Mouse (Mus musculus): ENCODE data around the gene Dennd6a. TPM values are rescaled to one million over a fixed set of nuclear protein-coding genes. Genes with fewer than 3 reads are reported as not detected.
"Not testable (repeated sequence)": the region's sequence is repeated elsewhere in the genome, so short reads cannot be mapped to it uniquely, and the experiment has no call there.

Gene Dennd6a
- polyA plus RNA-seq, 1 experiment from 2014 or later: 27.9 TPM

DNA sequence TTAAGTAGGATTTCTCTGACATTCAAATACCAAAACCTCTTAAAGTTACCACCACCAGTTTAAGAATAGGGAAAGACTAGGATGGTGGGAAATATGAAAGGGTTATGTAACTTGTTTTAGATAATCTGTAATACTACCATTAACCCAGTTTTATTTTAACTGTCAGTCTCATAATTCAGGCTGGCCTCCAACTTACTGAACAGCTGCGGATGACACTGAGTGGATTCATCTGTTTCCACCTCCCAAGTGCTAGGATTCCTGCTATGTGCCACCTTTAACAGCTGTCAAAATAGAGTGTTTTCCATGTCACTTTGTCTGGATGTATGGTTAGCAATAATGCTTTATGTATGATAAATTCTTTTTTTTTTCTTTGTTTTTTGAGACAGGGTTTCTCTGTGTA is 86.6 kb downstream of the Dennd6a start:
- H3K36me3 ChIP-seq: peaks cover 44% of the 10 kb centered on the region
- WGBS: 100% methylated on average over 1 of the region's 1 CpGs

GRCm38 (mm10) chr14:26662016-26662415 is 88.4 kb downstream of the Dennd6a start:
- H3K36me3 ChIP-seq: peaks cover 45% of the 10 kb centered on the region
- no peaks in the 10 kb centered on the region for H3K27me3 ChIP-seq
- H3K9ac ChIP-seq (replicated peaks): no peak overlapping the region
- peaks cover 15% of the 10 kb centered on the region for H3K4me1 ChIP-seq
- no peak for ATAC-seq (ENCODE audit: low FRiP score, low read depth)
- no peaks in the 10 kb centered on the region for H3K9me3 ChIP-seq
- WGBS: 97% methylated on average over 3 of the region's 3 CpGs
- H3K27ac ChIP-seq (replicated peaks): no peak overlapping the region
- H3K4me3 ChIP-seq: no peak overlapping the region
- H3K4me2 ChIP-seq (replicated peaks): no peak overlapping the region

More for the DNA sequence above, 86.6 kb downstream of the Dennd6a start:
- Histone ChIP-seq H3K27me3 (no peaks in the 10 kb centered on the region), H3K4me2 (replicated peaks) (no peak overlapping the region), H3K4me3 (no peak overlapping the region), H3K27ac (replicated peaks) (no peak overlapping the region), H3K4me1 (no peaks in the 10 kb centered on the region), H3K9ac (replicated peaks) (no peak overlapping the region), H3K9me3 (no peaks in the 10 kb centered on the region)
- no peak for ATAC-seq (ENCODE audit: low FRiP score, low read depth)

DNA sequence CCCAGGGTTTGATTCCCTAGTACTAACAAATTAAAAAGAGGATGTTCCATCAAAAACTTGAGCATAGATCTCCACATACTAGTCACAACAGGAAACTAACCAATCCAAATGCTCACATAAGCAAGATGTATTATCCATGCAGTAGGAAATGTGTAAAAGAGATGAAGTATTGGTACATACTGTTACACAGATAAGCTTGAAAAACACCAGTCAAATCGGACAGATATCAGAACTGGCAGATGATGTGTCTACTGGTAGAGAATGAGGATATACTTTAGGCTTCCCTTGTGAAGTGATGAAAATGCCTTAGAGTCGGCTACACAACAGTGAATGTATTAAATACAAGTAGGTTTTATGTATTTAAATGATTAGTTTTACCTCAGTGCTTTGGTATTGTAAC is 88.8 kb downstream of the Dennd6a start:
- no peak for ATAC-seq (ENCODE audit: low FRiP score, low read depth)
- no peak overlapping the region for H3K9ac ChIP-seq (replicated peaks)
- no peaks in the 10 kb centered on the region for H3K27me3 ChIP-seq
- no peak overlapping the region for H3K4me3 ChIP-seq
- 79% methylated on average over 2 of the region's 2 CpGs for WGBS
- no peak overlapping the region for H3K27ac ChIP-seq (replicated peaks)
- H3K4me2 ChIP-seq (replicated peaks): no peak overlapping the region
- peaks cover 41% of the 10 kb centered on the region for H3K36me3 ChIP-seq
- no peaks in the 10 kb centered on the region for H3K9me3 ChIP-seq
- peaks cover 20% of the 10 kb centered on the region for H3K4me1 ChIP-seq

DNA sequence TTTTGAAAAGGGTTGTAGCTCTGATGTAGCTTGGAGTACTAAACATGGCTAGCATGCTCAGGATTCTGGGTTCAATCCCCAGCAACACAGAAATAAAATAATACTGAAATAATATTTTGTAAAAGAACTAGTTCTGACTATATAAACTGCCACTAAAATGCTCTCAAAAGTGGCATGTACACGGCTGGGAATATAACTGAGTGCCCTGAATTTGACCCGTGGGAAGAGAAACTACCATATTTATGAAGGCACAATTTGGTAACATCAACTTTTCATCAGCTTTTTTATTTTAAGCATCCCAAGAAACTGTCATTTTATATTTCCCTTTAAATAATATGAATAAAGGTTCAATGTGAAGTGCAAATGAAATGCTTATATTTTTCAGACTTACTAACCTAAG is 90.2 kb downstream of the Dennd6a start:
- H3K4me1 ChIP-seq: peaks cover 33% of the 10 kb centered on the region
- H3K36me3 ChIP-seq: peaks cover 32% of the 10 kb centered on the region
- H3K9ac ChIP-seq (replicated peaks): no peak overlapping the region
- H3K27ac ChIP-seq (replicated peaks): no peak overlapping the region
- H3K4me3 ChIP-seq: no peak overlapping the region
- H3K4me2 ChIP-seq (replicated peaks): no peak overlapping the region
- ATAC-seq (ENCODE audit: low FRiP score, low read depth): no peak
- no peaks in the 10 kb centered on the region for H3K9me3 ChIP-seq
- 93% methylated on average over 2 of the region's 2 CpGs for WGBS
- no peaks in the 10 kb centered on the region for H3K27me3 ChIP-seq

GRCm38 (mm10) chr14:26667991-26668370 is 94.3 kb downstream of the Dennd6a start:
- Histone ChIP-seq H3K4me3 (peak overlapping the region; percentile 91), H3K4me2 (replicated peaks) (peak overlapping the region; percentile 97), H3K27ac (replicated peaks) (no peak overlapping the region), H3K27me3 (no peaks in the 10 kb centered on the region), H3K36me3 (peaks cover 24% of the 10 kb centered on the region), H3K4me1 (peaks cover 37% of the 10 kb centered on the region), H3K9ac (replicated peaks) (peak overlapping the region; percentile 80), H3K9me3 (no peaks in the 10 kb centered on the region)
- no peak for ATAC-seq (ENCODE audit: low FRiP score, low read depth)
- 35% methylated on average over 6 of the region's 6 CpGs for WGBS

DNA sequence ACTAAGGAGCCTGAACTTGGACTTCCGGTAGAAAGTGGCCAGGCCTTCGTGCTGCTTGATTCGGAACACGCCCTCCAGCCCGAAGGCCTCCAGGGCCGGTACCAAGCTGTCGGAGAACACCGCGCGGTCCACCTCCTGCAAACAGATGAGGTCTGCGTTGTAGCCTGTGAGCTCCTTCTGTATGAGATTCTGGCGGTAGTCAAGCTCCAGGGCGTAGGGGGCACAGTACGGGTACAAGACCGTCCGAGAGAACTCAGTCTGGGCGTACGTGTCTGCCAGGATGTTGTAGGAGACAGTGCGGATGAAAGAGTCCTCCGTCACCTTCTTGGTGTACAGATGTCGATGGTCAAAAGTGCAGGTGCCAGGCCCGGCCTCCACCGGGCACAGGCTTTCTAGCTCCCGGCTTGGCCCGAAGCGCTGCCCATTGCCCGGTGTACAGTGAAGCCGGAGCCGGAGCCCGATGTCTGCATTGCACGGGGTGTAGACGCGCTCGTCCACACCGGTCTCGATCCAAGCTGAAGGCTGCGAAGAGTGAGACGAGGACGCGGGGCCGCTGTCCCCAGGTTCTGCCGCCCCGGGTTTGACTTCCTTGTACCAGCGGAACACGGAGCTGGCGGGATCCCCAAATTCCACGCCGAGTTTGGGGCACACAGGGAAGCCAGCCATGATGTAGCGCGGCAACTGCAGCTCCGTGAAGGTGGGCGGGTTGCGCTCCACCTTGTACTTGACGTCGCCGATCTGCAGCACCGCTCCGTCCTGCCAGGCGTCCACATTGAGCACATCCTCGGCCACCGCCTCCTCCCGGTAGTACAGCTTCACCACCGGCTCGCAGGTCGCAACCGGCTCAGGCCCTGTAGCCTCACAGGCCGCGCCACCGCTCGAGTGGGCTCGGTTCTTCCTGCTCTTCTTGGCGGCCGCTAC is 95.0 kb downstream of the Dennd6a start:
- Histone ChIP-seq H3K27me3 (no peaks in the 10 kb centered on the region), H3K4me2 (replicated peaks) (peak overlapping the region; percentile 97), H3K27ac (replicated peaks) (peak overlapping the region; percentile 86), H3K9ac (replicated peaks) (peak overlapping the region; percentile 80), H3K9me3 (no peaks in the 10 kb centered on the region), H3K4me3 (peak overlapping the region; percentile 91), H3K36me3 (peaks cover 21% of the 10 kb centered on the region), H3K4me1 (peaks cover 37% of the 10 kb centered on the region)
- WGBS: 2% methylated on average over 73 of the region's 73 CpGs
- ATAC-seq (ENCODE audit: low FRiP score, low read depth): peak; percentile 50; the same call in 1 of the 2 replicates

GRCm38 (mm10) chr14:26669292-26670073 is 95.8 kb downstream of the Dennd6a start, which contains the start of gene Pde12:
Gene Pde12, minus strand, starts transcription at chr14:26669883.
- Histone ChIP-seq H3K9me3 (no peaks in the 10 kb centered on the region), H3K36me3 (peaks cover 18% of the 10 kb centered on the region), H3K4me2 (replicated peaks) (peak within 1 kb of the TSS; percentile 97), H3K9ac (replicated peaks) (peak within 1 kb of the TSS; percentile 80), H3K27me3 (no peaks in the 10 kb centered on the region), H3K27ac (replicated peaks) (peak within 1 kb of the TSS; percentile 86), H3K4me3 (peak within 1 kb of the TSS; percentile 91), H3K4me1 (peaks cover 37% of the 10 kb centered on the region)
- under 1% methylated on average over 70 of the region's 70 CpGs for WGBS
- peak; percentile 91 for ATAC-seq (ENCODE audit: low FRiP score, low read depth)

GRCm38 (mm10) chr14:26670964-26671363 is 97.3 kb downstream of the Dennd6a start:
- peaks cover 32% of the 10 kb centered on the region for H3K4me1 ChIP-seq
- H3K4me2 ChIP-seq (replicated peaks): no peak overlapping the region
- H3K27me3 ChIP-seq: no peaks in the 10 kb centered on the region
- H3K9me3 ChIP-seq: no peaks in the 10 kb centered on the region
- H3K36me3 ChIP-seq: peaks cover 5% of the 10 kb centered on the region
- no peak overlapping the region for H3K4me3 ChIP-seq
- no peak for ATAC-seq (ENCODE audit: low FRiP score, low read depth)
- H3K9ac ChIP-seq (replicated peaks): no peak overlapping the region
- H3K27ac ChIP-seq (replicated peaks): no peak overlapping the region

GRCm38 (mm10) chr14:26671870-26672615 is 98.4 kb downstream of the Dennd6a start:
- not testable (repeated sequence) for ATAC-seq (ENCODE audit: low FRiP score, low read depth); H3K4me2 ChIP-seq (replicated peaks); H3K27me3 ChIP-seq; H3K4me3 ChIP-seq; H3K9me3 ChIP-seq; H3K27ac ChIP-seq (replicated peaks); H3K9ac ChIP-seq (replicated peaks); H3K36me3 ChIP-seq
- WGBS: 72% methylated on average over 17 of the region's 17 CpGs
- H3K4me1 ChIP-seq: peaks cover 22% of the 10 kb centered on the region

DNA sequence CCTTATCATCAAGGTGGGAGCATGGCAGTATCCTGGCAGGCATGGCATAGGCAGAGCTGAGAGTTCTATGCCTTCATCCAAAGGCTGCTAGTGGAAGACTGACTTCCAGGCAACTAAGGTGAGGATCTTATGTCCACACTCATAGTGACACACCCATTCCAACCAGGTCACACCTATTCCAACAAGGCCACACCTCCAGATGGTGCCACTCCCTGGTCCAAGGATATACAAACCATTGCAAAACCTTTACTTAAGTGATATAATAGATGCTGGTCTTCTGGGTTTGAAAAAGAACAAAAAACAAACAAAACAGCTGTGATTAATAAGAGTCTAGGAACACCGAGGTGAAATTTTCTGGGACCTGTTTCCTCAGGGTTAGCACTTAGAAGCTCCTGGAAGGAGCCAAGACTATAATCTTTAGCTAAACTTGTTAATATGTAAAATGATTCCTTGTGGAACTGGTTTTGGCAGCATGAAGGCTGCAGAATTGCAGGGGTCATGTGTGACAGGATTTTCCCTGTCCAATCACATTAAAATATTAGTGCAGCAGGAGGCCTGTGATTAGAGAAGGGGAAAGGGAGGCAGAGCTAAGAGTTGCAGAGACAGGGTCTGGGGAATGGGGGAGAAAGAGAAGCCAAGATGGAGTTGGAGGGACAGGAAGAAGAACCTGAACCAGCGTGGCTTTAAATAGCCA is 101.0 kb downstream of the Dennd6a start:
- H3K9me3 ChIP-seq; H3K4me1 ChIP-seq; H3K27me3 ChIP-seq; H3K4me3 ChIP-seq; ATAC-seq (ENCODE audit: low FRiP score, low read depth); H3K36me3 ChIP-seq; H3K9ac ChIP-seq (replicated peaks); H3K4me2 ChIP-seq (replicated peaks); H3K27ac ChIP-seq (replicated peaks): not testable (repeated sequence)
- WGBS: 87% methylated on average over 2 of the region's 2 CpGs

GRCm38 (mm10) chr14:26675371-26675770 is 101.7 kb downstream of the Dennd6a start:
- Histone ChIP-seq H3K4me3 (no peak overlapping the region), H3K27me3 (no peaks in the 10 kb centered on the region), H3K9ac (replicated peaks) (no peak overlapping the region), H3K36me3 (no peaks in the 10 kb centered on the region), H3K27ac (replicated peaks) (no peak overlapping the region), H3K4me2 (replicated peaks) (no peak overlapping the region), H3K9me3 (no peaks in the 10 kb centered on the region), H3K4me1 (peaks cover 4% of the 10 kb centered on the region)
- WGBS: 21% methylated on average over 12 of the region's 12 CpGs
- no peak for ATAC-seq (ENCODE audit: low FRiP score, low read depth)
